Mouse (Mus musculus) spleen, postnatal 10 days (tissue): ENCODE results near the gene Vmn1r52.
"Not testable (repeated sequence)": the region's sequence is repeated elsewhere in the genome, so short reads cannot be mapped to it uniquely, and the experiment has no call there.

Source experiments
- DNase-seq, 2 experiments: peaks; one replicate each; pipeline ENCODE4 v3.0.0; 2021 to 2022; ENCODE audit warnings: low spot score in 2 of 2

Gene Vmn1r52

DNA sequence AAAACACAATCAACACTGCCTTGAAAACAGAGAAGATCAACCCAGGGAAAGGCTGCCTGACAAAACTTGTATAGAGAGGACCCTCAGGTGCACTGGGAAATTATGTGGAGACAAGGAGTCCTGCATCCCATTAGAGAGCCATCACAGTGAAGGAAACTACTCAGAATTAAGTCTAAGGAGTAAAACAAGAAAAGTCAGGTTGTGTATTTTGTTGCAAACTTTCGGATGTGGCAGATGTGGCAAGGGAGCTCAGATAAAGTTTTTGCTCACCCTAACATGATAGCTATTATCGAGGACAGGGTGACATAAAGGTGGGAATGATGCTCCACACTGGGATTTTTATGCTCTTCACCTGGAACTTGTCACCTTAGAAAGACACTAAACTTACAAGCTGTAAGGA lies at the start of gene Vmn1r52:
TSS of gene Vmn1r52 (plus strand) at position 301 of the 400 bp plus-strand sequence.
- DNase-seq = no peak

DNA sequence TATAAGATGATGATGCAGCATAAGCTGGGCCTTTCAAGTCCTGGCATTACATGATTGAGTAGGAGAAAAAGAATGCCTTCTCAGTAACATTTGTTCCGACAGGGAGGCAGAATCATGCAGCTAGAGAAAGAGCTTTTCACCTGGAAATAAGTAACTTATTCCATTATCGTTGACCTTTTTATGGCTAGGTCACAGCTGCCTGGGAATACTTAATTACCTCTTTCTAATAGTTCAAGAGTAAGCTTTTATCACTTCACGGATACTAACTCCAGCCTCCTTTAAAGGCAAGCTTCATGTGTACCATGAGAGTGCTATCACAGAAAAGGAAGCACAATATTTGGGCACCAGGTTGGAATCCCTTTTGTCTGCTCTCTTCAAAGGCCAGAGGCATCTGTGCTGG lies 14.5 kb upstream of the Vmn1r52 start:
- DNase-seq = no peak

DNA sequence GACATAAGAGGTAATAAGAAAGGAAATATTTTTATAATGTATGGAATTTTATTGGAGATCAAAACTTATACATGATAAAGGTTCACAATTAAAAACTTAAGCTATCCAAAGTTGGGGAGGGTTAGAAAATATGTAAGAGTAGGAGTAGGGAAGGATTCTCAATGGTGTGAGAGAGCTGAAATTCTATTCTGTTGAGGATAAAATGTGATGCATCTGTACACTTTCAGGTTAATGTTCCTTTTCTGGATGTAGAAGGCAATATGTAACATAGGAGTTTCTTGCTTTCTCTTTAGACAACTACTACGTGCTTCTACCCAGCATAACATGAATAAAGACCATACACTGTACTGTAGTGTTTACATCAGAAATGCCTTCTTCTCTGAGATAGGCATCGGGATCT lies 27.9 kb downstream of the Vmn1r52 start, which contains the start of gene V1ra8:
TSS of gene V1ra8 (plus strand) at position 301 of the 400 bp plus-strand sequence.
- DNase-seq = not testable (repeated sequence)

DNA sequence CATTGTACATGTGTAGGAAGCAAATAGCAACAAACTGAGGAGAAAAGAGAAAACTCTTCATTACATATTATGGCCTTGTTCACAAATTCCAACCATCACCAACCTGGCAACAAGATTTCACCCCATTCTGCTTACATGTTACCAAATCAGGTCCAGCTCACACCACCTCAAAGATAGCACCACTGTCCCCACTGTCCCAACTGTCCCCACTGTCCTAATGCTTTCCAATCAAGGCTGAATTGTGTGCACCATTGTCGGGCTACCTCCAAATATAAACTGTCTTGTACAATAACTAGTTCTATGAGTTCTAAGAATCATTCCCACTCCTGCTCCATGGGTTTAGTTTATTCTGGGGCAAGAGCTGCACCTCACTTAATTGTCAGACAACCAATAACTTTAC lies 49.7 kb downstream of the Vmn1r52 start, which contains the start of gene Vmn1r53:
TSS of gene Vmn1r53 (minus strand) at position 101 of the 400 bp plus-strand sequence.
- no peak for DNase-seq
